Mouse (Mus musculus) gastrocnemius, adult 18-20 months (tissue): ENCODE data around the gene Nfkbie. TPM values are rescaled to one million over a fixed set of nuclear protein-coding genes. Genes with fewer than 3 reads are reported as not detected.

Experiments used
- DNase-seq: peaks from one replicate; pipeline ENCODE4 v3.0.0; 2021; ENCODE audit warnings: low spot score
- total RNA-seq, 2 experiments: library from RNA; stranded (reverse); gene quantifications; 2 replicates each; pipeline ENCODE4 v1.2.3; 2021

The Nfkbie gene
- total RNA-seq, 2 experiments from 2014 or later: 0.30 to 0.47 TPM

- no peak for DNase-seq
Observed at GRCm38 (mm10) chr17:45559732-45560525, 4.4 kb downstream of the Nfkbie start.

- no peak for DNase-seq
Observed at GRCm38 (mm10) chr17:45563216-45563615, 7.7 kb downstream of the Nfkbie start.

- DNase-seq: peak; percentile 96
Observed at GRCm38 (mm10) chr17:45563655-45564530, 8.4 kb downstream of the Nfkbie start, which contains the start of gene Slc35b2. Slc35b2 (plus strand) TSS chr17:45563874.

GRCm38 (mm10) chr17:45564531-45565084, 9.1 kb downstream of the Nfkbie start:
- no peak for DNase-seq

DNA sequence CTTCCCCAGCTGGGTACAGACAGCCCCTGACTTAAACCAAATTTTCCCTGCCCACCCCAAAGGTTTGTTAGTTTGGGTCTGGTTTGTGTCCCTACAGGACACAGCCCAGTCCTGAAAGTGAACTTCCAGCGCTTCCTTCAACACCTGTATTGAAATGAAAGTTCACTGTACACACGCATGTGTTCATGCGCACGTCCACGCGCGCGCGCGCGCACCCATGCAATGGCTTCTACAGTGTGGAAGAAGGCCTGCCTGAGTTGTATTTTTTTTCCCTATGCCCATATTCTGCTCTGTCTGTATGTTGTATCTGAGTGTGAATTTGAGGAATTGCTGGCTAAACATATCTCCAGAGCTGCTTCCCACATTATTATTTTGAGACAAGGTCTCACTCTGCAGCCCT, 9.6 kb downstream of the Nfkbie start:
- DNase-seq: no peak

DNA sequence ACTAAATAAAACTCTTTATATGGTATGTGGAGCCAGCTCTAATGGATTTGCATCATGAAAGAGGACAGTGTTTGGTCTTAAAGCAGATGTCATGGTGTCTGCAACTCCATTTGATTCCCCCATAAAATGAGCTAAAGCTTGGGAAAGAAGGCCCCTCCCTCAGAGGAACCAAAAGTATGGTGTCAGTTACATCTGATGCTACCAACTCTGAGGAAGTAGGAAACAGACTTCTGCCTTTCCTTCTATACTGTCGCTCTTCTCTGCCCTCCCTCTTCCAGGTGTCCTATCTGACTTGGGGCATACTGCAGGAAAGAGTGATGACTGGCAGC, 10.5 kb downstream of the Nfkbie start:
- no peak for DNase-seq

- no peak for DNase-seq
Observed at GRCm38 (mm10) chr17:45566360-45567161, 11.1 kb downstream of the Nfkbie start.

DNA sequence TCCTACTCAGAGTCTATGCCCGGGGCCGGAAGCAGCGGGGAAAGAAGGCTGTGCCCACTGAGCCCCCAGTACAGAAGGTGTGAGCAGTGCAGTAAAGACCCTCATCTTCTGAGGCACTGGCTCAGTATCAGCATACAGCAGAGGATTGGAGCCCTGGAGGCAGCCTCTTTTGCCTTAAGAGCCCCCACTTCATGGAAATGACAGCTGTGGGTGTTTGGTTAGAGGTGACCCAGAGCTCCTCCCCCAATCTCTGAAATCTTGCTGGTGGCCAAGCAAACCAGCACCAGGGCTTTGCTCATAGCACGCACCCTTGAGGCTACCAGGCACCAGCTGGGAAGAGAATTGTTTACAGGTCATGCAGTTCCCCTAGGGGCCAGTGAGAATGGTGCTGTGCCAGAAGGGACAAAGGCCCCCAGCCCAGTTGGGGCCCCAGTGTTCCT, 11.7 kb downstream of the Nfkbie start:
- no peak for DNase-seq

DNA sequence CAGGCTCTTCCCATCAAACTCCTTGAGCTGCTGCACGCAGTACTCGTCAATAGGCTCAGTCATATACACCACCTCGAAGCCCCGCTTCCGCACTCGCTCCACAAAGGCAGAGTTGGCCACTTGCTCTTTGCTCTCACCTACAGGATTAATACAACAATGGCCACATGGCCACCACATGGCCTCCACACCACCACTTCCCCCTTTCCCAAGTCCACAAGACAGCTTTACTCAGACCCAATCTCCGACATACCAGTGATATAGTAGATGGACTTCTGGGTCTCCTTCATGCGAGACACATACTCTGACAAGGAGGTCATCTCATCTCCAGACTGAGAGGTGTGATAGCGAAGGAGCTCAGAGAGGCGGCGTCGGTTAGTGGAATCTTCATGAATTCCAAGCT, 13.5 kb downstream of the Nfkbie start:
- DNase-seq: no peak

DNA sequence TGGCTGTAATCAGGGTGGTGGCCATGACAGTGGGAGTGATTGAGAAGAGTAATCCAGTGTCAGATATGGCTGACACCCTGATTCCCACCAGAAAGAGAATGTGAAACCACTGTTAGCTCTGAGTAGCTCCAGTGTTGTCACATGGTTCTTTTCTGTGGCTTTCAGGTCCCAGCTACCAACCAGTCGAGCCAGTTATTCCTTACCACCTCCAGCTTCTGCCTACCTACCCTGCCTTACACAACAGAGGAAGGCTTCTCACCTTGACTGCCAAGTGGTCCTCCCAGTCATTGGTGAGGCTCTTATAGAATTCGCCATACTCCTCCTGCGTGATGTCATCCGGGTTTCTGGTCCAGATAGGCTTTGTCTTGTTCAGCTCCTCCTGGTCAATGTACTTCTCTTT, 14.5 kb downstream of the Nfkbie start:
- no peak for DNase-seq

DNA sequence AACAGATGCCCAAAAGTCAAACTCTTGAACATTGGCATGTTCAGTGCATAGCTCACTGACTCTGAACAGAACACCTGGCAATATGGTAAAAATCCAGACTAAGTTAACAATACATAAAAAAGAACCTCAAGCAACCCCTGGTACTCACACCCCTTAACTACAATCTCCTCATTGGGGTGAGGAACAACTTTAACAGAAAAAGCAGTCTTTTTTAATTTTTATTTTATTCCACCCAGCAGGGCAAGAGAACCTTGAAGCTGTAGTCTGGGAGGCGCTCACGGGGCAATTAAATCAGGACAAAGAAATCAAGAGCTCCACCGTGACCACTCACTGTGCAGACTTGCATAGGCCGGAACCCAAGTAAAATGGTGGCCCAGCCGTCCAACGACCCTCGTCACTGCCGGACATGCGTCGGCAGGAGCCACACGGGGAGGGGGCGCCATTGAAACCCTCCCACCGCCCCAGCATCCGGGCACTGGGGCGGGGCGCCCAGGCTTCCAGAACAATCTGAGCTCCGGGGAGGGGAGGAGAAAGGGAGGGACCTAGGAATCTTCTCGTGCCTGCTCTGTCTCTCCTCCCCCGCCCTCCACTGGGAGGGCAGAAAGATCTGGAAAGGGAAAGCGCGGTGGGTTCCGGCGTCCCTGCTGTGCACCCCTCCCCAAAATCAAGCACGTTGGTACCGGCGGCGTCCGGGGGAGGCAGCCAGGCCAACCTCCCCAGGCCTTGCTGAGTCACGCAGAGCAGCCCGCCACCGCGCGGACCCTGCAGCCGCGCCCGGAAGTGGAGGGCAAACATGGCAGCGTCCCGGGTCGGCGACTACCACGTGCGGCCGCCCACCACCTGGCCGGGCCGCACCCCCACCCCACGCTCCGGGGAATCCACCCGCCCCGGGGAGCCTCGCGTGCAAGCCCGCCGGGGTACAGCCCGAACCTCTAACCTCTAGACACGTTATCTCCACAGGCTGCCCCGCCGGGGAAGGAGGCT, 16.9 kb downstream of the Nfkbie start:
- DNase-seq: peak; percentile 72

- DNase-seq: peak; percentile 99
Observed at GRCm38 (mm10) chr17:45573087-45573779, 17.7 kb downstream of the Nfkbie start, which contains the start of gene Hsp90ab1. Hsp90ab1 (minus strand) TSS chr17:45573271.

DNA sequence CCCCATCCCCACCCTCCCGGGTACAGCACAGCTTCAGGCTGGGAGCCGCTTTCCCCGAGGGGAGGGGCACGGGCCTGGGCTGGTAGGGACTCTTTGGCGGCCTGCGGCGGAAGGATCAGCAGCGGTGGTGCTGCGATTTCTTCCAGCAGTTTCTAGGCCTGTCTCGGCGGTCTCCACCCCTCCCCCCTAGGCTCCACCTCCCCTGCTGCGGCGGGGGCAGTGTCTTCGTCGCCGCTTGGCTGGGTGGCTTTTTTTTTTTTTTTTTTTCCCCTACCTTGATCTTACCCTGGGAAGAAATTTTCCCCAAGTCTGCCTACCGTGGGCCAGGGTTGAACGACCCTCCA, 18.2 kb downstream of the Nfkbie start:
- DNase-seq: peak; percentile 97

DNA sequence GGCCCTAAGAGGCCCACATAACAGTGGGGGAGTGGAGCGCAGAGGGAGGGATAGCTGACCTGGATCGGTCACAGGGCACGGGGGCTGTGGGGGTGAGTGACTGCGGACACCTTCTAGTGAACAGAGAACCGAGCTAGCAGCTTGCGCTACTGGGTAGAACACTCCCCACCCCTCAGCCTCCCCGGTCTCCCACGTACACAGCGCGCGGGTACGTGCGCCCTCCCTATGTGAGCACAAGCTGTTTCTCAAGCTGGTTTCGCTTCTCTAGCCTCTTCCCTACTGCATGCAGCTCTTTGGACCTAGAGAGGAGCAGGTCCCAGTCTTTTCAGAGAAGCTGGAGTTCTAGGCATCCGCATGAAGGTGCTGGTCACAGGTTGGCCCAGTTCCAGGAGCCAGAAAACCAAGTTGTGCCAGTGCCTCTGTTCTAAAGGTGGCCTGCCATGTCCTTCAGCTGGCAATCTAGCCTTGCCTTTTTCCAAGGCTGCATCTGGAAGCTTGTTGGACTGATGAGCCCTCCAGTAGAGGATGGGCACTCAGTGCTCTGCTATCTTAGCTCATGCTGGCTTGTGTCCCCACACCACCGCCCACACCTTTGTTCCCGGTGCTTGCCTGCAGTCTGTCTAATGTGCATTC, 18.7 kb downstream of the Nfkbie start:
- peak; percentile 70 for DNase-seq

GRCm38 (mm10) chr17:45575123-45575897, 19.8 kb downstream of the Nfkbie start:
- no peak for DNase-seq

DNA sequence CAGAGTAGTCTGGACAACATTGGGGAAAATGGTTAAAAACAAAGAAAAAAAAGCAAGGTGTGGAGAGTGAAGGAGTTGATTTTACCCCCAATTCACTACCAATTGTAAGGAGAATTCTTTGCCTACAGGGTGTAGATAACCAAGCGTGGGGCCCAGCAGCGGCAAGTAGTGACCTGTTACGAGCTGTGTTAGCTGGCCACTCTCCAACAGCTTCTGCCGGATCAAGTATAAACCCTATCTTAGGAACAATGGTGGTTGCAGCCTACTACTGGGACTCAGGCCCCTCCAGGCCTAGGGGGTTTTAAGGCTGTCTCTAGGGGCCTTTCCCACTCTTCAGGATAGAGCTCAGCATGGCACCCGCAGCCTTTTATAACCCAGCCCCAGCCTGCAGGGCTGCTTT, 22.7 kb downstream of the Nfkbie start:
- no peak for DNase-seq

- no peak for DNase-seq
Observed at GRCm38 (mm10) chr17:45578843-45579242, 23.3 kb downstream of the Nfkbie start.

DNA sequence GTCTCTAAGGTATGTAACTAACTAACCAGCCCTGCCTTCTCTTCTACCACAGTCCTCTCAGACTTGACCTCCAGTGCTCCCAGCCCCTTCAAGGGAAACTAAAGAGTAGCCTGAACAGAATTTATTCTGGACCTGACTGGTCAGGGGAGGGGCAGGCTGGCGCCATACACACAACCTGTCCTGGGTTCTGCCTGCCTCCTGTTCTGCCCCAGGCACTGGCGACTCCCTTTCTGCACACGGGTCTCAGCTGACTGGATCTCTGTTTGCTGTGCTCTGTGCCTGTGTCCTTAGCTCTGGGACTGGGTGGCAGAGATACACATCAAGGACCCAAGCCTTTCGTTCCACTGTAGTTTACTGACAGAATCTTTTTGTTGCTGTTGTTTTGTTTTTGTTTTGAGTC, 24.1 kb downstream of the Nfkbie start:
- no peak for DNase-seq
